Mouse (Mus musculus) layer of hippocampus, adult 8-10 months (tissue): ENCODE measurements around the gene Hes3. TPM values are rescaled to one million over a fixed set of nuclear protein-coding genes. Genes with fewer than 3 reads are reported as not detected.

Experiments used
- DNase-seq, 2 experiments: peaks; one replicate each; pipeline ENCODE4 v3.0.0; 2022; ENCODE audit warnings: low spot score in 2 of 2
- total RNA-seq, 4 experiments: library from RNA; stranded (reverse); gene quantifications; 2 replicates each; pipeline ENCODE4 v1.2.4; 2022

The Hes3 gene
- total RNA-seq: not detected

DNA sequence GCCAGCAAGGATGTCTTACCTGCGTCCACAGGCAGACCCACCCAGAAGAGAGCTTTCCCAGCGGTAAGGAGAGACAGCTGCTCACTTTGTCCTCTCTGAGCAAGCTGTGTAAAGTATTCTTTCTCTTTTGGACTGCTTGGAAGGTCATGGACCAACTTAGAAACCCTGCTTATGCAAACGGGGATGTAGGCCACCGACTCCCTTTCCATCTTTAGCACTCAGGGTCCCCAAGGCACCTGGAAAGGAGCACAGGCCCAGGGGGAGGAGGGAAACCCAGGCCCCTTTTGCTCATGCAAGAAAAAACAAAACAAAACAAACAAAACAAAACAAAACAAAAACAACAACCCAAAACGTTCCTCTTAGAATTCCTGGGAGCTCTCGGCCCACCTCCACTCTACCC, at the start of gene Hes3:
Gene Hes3 (minus strand): TSS at position 101 of the 400 bp plus-strand sequence.
- no peak for DNase-seq

DNA sequence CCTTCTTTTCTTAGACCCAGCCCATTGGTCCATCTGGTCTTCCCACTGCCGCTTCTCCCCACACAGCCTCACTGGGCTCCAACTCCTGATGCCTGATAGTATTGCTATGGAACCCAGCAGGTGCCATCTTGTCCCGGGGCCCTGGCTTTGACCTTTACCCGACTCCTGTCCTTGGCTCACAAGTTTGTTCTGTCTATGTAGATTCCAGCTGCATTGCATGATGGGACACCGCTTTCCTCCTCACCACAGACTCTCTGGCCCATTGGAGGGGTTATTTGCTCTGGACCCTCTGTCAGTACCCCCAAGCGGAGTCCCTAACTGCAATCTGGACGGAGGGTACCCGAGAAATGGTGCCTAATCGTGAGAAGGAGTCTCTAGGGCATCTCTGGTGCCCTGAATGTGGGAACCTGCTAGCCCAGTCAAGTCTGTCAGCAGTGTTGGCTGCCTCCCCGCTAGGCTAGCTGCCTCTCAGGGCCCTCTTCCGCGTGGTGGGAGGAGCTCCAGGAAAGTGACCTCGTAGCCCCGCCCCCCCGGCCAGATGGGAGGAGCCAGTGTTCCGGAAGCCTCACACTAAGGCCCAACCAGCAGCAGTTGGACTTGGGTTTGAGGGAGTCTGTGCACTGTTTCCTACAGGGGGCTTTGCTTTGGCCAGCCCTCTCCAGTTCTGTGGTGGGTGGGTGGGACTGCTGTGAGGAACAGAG, 49.3 kb upstream of the Hes3 start:
- DNase-seq: no peak

DNA sequence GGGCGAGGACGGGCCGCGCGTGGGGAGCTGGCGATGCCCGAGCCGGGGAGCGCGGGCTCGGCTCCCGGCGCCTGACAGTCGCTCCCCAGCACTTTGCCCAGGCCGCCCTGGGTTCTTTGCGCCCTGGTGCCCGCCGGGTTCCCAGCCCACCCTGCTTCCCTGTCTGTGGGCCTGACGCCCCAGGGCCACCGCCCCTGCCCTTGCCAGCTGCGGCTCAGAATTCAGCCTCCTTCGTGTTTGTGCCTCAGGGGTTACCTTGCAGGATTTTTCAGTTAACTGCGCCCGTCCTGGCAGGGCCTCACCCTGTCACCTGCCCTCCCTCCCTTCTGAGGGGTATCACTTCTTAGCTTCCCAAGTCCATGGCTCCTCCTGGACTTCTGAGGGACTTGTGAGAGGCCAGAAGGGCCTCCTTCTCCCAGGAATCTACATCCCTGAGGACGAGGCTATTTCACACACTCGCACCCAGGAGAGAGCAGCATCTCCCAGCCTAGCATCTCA, 47.9 kb upstream of the Hes3 start:
- DNase-seq: no peak

DNA sequence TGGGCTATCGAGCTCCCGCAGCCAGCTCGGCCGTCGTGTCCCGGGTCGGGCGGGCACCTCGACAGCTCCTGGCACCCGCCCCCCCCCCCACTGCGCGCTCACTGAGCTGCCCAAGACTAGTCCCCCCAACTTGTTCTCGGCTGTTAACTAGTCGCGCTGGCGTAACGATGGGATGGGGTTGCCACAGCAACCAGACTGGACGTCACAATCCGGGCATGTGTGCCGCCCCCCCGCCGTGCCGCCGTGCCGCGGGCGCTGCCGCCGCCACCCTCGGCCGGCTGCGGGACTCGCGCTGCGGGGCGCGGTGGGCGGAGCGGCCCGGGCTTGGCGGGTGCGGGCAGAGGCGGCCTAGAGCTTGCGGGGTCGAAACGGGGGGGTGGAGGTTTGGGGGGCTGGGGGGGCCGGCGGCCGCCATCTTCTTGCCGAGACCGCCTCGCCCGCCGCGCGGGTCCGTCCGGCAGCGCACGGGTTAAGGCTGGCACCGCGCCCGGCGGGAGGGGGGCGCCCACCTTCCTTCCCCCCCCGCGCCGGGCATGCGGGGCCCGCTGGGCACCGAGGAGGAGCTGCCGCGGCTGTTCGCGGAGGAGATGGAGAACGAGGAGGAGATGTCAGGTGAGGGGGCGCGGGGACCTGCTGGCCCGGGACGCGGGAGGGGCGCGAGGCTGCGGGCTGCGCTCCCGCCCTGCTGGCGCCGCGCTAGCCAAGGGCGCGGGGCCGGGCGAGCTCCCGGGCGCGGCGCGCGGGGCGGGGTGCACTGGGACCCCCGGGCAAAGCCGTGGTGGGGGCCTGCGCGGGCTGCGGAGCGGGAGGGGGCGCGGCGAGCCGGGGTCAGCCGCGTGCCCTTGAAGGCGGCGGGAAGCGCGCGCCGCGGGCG, 47.2 kb upstream of the Hes3 start, which contains the start of gene Chd5:
Gene Chd5 (plus strand): TSS at position 233 of the 874 bp plus-strand sequence.
- DNase-seq: peak in 1 of 2 experiments; percentile 50

DNA sequence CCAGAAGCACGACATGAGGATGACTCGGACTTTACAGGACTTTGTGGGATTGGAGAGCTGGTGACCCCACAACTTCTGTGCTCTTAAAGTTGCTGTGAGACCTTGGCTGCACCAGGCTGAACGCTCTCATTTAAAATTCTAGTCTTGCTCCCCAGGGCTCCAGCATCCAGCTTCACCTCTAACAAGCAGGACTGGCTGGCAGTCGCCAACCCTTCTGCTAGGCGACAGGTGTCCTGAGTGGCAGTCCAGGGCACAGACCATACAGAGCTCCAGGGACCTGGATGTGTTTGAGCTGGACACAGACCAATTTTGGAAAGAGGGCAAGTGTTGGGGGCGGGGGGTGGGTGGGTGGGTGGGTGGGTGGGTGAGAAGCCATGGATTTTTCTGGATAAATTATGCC, 46.3 kb upstream of the Hes3 start:
- DNase-seq: no peak

DNA sequence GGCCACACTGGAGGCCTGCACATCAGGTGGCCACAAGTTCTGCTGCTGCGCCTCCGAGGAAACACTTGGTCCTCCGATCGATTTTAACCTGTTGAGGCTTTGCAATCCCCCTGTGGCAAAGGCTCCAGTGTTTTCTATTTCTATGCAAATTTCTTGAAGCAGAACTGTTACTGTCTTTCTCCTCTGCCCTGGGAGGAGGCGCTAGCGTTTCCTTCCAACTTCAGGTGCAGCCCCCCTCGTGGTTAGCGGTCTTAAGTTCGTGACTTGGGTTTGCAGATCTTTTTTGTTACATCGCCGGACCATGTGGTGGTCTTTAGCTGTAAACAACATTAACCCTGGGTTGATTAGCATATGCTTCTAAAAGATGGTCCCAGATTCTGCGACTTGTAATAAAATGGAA, 42.1 kb upstream of the Hes3 start:
- DNase-seq: no peak

DNA sequence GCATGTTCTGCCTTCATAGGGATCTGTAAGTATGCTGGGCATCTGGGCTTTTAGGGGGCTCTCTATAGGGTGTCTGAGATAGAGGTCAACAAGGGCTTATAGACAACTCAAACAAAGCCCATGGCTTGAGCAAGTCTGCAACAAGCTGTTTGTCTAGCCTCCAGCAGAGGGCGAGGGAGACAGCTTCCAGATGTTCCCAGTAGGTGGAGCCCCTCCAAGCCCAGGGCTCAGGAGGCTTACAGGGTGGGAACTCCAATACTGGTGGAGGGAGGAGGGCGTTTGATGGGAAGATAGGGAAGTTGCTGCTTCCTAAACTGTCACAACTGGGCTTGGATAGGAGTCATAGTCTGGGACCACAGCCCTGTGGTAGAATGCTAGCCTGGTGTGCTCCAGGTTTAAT, 41.5 kb upstream of the Hes3 start:
- peak in 1 of 2 experiments; percentile 62 for DNase-seq

DNA sequence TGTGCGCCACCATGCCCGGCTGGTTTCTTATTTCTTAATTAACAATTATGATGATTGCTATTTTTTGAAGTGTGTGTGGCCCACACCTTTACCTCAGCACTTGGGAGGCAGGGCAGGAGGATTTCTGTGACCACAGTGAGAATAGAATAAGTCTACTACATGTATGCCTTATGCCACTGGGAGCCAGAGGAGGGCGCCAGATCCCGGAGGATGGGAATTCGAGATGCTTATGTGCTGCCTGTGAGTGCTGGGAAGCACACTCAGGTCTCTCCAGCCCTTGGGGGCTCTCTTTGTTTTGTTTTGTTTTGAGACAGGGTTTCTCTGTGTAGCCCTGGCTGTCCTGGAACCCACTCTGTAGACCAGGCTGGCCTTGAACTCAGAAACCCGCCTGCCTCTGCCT, 37.2 kb upstream of the Hes3 start:
- DNase-seq: no peak

DNA sequence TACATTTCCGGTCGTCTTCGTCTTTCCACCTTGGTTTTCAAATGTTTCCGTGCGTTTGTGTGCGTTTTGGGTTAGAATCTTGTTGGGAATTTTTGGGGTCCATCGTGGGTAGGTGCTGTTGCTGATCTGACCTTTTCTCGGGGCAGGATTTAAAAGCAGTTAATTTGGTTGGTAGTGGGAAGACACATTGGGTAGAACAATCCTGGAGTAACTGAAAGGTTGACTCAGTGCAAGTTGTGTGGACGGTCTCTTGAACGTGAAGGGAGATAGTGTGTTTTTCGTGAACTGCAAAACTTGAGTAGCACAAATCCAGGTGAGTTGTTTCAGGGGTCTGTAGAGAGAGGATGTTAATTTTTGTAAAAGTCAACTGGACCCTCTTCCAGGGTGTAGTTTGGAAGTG, 35.1 kb upstream of the Hes3 start:
- no peak for DNase-seq

DNA sequence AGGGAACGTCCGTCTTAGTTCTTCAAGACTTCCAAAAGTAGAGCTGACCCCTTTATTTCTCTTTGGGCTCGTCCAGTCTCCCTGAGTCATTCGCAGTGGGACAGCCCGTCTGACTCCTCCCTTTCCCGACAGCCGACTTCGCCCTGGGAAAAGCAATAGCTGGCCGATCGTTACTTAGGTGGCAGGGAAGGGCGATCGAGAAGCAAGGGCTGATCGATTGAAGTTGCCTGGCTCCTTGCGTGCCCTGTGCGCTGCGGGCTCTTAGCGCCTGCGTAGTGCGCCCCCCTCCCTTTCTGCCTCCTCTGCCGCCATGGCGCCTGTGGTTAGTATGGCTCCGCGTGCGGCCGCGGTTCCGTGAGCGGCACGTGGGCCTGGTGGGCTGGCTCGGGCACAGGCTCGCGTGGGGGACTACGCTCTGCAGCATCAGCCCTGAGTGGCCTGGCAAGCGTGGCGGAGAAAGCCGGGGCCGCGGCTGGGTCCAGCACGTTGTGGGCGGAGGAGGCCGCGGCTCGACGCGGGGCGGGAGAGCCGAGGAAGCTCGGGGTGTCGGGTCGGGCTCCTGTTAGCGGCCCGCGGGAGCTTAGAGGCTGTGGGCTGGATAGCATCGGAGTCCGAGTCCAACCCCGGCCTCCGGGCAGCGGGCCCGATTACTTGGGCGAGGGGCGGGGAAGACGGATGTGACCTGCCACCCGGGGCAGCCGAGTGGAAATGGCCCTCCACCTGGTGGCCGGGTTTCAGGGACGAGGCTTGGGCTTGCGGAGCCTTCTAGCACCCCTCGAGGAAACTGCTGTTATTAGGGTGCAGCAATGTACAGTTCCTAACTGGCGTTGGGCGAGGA, 34.3 kb upstream of the Hes3 start, which contains the start of gene Rpl22:
Gene Rpl22 (plus strand): TSS at position 169 of the 838 bp plus-strand sequence.
- DNase-seq: peak; percentile 95 to 96

DNA sequence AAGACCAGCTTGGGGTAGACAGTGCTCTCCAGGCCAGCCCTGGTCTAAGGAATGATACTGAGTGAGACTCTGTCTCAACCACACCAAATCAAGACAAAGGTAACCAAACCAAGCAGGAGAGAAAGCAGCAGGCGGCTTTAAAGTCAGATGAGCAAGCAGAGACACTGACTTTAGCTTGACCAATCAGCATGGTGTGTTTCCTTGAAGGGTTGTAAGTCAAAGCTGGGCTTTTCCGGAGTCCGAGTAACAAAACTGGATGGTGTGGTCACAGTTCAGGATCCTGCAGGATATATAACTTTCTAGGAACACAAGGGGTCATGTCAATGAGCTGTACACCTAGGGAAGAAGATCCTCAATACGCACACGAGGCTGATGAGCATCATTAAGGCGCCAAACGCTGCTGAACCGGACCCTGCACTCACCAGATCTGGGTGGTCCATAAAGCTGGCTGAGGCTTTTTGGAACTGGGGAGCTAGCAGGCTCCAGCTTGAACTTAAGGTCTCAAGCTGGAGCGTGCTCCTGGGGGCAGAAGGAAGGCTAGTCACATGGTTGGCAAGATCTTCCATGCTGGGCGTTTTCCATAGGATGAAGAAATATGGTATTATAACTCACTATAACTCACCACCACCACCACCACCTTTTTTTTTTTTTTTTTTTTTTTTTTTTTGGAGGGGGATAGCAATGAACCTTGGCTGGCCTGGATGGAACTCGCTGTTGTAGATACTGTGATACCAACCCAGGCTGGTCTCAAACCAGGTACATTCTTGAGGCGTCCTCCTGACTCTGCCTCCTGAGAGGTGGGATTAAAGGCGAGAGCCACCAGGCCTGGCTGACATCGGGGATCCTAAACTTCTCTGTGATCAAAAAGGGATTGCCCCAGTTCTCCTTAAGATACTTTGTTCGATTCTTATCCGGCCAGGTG, 33.4 kb upstream of the Hes3 start:
- no peak for DNase-seq

DNA sequence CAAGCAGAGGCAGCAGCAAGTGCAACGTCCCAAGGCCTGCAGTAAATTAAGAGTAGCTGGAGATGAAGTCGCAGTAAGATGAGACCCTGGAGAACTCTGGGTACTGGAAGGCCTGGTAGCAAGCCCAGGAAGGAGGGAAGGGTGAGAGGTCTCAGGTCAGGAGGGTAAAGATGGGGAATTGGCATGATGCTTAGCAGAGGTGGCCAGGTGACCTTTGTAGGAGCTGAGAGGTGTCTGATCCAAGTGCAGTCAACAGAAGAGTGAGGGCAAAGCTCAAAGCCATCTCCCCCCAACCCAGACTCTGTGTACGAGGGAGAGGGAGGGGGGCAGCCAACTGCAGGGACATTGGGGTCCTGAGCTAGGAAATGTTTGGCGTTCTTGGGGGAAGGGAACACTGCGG, 30.0 kb upstream of the Hes3 start:
- DNase-seq: no peak

DNA sequence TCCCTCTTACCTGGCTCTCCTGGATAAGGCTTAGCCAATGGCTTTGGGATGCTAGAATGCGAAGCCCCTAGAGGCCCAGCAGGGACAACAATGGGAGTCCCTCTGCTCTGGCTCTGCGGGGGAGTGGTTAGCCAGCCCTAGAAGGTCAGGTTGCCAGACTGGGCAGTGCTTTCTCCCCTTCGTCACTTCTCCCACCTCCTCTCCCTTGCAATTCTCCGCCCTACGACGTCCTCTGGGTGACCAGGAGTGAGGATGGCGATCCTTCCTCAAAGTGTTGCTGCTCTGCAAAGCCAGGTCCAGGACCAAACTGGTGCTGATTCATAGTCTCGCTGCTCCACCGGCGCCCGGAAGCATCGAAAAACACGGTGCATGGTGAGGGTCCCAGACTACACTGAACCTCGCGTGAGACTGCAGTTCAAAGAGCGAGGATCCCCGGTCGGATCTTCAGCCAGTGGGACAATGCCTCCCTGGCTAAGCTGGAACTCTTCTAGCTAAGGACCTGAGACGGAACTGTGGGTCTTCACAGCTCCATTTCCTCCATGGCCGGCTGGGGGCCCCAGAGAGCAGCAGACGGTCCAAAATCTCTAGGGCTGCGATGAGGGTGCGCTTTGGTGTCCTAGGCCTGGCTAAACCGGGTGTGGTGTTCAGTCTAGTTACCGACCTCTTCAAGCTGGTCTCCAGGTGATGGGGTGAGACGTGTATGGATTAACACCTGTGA, 27.2 kb upstream of the Hes3 start, which contains the start of gene Rnf207:
Gene Rnf207 (minus strand): TSS at position 477 of the 718 bp plus-strand sequence.
- DNase-seq: no peak

DNA sequence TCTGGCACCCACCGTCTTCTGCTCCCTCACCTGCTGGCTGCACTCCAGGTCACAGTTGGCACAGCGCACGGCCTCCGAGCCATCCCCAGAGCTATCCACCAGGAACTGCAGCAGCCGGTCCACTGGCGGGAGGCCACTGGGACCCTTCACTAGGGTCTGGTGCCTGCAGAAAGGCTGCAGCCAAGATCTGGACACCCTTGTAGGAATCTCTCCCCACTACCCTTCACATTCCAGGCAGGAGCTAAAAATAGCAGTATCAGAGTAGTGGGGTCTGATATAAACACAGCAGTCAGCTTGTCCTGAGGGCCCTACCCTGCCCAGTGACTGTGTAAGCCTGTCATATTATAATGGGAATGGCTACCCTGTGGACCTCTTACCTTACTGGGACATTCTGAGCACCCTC, 26.2 kb upstream of the Hes3 start:
- no peak for DNase-seq

DNA sequence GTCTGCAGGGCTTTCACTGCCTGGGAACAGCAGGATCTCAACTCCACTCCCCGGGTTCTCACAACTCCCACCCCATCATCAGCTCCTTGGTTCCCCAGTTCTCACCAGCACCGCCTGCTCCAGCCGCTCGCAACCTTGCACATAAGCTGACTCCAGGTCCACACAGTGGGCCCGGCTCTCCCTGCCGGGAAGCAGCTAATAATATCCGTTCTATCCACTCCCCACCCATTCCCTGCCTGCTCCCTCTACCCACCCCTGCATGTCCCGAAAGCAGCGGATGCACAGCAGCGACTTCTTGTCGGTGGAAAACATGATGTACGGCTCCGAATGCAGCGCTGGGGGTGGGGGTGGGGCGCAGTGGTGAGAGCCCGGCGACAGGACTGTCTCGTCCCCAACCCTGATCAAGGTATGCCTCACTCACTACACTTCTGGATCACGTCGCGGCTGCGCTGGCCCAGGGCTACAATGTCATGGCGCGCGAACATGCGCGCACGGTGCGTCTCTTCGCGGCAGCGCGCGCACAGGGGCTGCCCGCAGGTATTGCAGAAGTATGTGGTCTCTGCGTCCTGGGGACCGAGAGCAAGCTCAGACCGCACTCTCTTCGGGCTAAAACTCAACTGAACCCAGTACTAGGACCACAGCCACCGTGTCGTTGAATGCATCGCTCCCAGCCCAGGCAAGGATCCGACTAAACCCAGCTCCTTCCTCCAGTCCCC, 24.2 kb upstream of the Hes3 start:
- no peak for DNase-seq

DNA sequence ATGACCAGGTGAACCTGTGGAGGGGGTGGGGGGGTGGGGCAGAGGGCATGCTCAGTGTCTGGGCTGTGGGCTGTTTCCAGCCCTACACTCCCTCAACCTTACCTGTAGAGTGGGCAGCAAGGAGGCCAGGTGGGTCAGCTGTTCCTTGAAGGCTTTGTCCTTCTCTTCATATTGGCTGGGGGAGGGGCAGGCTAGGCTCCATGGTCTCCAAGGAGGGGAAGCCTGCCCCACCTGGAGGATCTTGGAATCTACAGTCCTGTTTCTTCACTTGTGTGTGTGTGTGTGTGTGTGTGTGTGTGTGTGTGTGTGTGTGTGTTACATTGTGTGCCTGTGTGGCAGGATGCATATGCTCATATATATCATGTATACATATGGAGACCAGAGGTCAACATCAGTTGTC, 22.5 kb upstream of the Hes3 start:
- DNase-seq: no peak

DNA sequence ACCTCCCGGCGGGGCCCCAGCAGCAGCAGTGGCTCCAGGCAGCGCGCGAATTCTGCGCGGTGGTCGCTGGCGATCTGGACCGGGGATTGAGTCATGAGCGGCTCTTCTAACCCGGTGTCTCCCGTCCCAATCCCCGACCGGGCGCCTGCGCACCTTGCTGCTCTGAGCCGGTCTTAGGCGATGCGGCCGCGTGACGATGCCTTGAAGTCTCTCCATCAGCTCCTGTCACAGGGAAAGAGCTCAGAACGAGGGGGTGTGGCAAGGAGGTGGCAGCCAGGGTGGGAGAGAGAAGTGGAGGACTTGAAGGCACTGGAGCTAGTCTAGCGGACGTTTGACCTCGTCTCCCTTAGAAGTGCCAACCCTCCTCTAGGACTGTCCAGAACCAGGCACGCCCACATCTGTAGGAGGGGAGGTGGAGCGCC, 21.8 kb upstream of the Hes3 start:
- DNase-seq: no peak

DNA sequence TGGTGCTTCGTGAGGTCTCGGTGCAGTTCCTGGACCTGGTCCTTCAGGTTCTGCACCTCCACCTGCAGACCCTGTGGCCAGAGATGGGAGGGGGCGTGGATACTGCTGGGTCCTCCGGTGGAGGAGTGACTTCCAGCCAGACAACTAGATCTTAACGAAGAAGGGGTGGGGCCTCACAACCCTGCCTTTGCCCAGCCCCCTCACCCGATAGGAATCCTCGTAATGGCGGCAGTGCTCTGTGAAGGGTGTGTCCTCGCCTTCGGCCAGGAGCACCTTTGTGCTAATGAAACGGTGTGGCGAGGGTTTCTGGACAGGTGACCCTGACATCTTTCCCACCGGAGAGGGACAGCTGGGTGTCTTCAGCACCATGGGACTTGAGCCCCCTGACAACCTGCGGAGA, 20.7 kb upstream of the Hes3 start:
- no peak for DNase-seq

DNA sequence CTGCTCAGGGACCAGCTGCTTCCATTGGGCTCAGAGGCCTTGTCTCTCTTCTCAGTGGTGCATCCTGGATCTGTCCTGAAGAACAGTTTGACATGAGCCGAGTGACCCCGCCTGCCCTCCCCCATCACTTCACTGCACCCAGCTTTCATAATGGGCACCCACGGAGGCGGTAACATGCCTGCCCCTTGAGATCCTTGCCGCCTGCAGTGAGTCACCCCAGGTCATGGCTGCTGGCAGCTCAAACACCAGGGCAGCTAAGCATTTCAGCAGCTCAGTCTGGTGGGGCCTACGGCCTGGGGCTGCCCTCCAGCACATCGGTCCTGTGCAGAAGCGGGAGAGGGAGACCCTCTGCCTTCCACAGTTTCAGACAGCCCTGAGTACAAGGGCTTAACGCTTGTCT, 16.1 kb upstream of the Hes3 start:
- DNase-seq: no peak
